Mouse (Mus musculus): ENCODE results near the gene Fam102b.

GRCm38 (mm10) chr3:108986534-108986933 is 40.9 kb downstream of the Fam102b start:
- no peak for TF ChIP-seq POLR2A (IDR thresholded peaks at IDR 0.05; ENCODE audit: borderline replicate concordance, low read depth, low read length)
- TF ChIP-seq CTCF (IDR thresholded peaks at IDR 0.05; ENCODE audit: low read depth, low read length): no peak

Data from bone marrow macrophage, adult 2 months (primary cell).